Mouse (Mus musculus): Measurements from ENCODE around the gene Eaf2. TPM values are rescaled to one million over a fixed set of nuclear protein-coding genes. Genes with fewer than 3 reads are reported as not detected.

Gene Eaf2
- 1 to 10 TPM; 1.5 to 3.0 TPM for total RNA-seq (2021)
- long read RNA-seq, experiment 1: 0 reads
- long read RNA-seq, experiment 2, partial matches to known transcripts: 0 of 1 reads
- long read RNA-seq, experiment 2, other reads (novel, unspliced or antisense): 1 of 1 reads

DNA sequence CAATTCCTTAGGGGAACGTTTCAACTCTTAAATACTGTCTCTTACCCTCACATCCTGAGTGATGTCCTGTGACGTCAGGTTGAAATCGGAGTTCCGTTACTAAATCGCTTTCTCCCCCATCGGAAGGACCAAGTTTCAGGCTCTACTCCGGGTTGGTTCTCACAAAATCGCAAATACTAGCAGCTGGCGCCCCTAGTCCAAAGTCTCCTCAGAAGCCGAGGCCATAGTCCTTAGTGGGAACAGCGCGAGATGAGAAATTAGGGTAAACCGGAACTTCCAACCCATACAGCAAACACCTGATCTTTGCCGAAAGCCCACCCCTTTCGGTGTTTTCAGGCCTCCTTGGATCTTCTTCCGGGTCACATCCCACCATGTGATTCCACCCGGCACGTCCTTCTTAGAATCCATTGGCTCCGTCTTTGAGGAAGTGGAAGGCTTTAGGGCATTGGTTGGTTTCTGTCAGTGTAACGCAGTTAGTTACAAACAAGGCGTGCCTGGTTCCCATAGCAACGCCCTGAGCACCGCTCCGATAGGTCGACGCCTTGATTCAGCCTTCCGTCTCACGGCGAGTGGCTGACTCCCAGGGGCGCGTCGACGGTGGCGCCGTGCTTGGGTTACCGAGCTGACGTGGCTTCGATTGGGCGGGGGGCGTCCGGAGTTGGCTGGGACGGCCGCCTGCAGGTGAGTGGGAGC is at the start of gene Eaf2, which contains the start of gene Golgb1:
TSS of gene Eaf2 (minus strand) at position 421 of the 693 bp plus-strand sequence.
TSS of gene Golgb1 (plus strand) at position 558 of the 693 bp plus-strand sequence.
- peak; percentile 94 to 99 for DNase-seq (ENCODE audit: low spot score in 2 of 2)

- DNase-seq (ENCODE audit: low spot score in 2 of 2): no peak
Measured at GRCm38 (mm10) chr16:36924312-36924711, 49.5 kb upstream of the Eaf2 start.

GRCm38 (mm10) chr16:36921980-36922379 is 47.2 kb upstream of the Eaf2 start:
- no peak for DNase-seq (ENCODE audit: low spot score in 2 of 2)

GRCm38 (mm10) chr16:36921067-36921613 is 46.3 kb upstream of the Eaf2 start:
- no peak for DNase-seq (ENCODE audit: low spot score in 2 of 2)

- DNase-seq (ENCODE audit: low spot score in 2 of 2): no peak
Measured at GRCm38 (mm10) chr16:36920410-36920809, 45.6 kb upstream of the Eaf2 start.

DNA sequence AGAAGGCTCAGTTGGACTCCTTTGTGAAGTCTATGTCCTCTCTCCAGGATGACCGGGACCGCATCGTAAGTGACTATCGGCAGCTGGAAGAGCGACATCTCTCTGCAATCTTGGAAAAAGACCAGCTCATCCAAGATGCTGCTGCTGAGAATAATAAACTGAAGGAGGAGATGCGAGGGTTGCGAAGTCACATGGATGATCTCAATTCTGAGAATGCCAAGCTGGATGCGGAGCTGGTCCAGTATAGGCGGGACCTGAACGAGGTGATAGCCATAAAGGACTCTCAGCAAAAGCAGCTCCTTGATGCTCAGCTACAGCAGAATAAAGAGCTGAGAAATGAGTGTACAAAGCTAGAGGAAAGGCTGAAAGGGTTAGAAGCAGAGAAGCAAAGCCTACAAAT is 43.7 kb upstream of the Eaf2 start:
- DNase-seq (ENCODE audit: low spot score in 2 of 2): no peak

DNA sequence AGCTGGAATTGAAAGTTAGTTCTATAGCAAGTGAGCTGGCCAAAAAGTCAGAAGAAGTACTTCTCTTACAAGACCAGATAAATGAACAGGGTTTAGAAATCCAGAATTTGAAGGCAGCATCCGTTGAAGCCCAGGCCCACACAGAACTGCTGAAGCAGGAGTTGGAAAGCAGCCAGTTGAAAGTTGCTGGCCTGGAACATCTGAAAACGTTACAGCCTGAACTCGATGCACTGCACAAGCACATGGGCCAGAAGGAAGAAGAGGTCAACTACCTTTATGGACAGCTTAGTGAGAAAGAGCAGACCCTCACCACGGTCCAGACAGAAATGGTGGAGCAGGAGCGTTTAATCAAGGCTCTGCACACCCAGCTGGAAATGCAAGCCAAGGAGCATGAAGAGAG is 39.4 kb upstream of the Eaf2 start:
- DNase-seq (ENCODE audit: low spot score in 2 of 2): no peak

DNA sequence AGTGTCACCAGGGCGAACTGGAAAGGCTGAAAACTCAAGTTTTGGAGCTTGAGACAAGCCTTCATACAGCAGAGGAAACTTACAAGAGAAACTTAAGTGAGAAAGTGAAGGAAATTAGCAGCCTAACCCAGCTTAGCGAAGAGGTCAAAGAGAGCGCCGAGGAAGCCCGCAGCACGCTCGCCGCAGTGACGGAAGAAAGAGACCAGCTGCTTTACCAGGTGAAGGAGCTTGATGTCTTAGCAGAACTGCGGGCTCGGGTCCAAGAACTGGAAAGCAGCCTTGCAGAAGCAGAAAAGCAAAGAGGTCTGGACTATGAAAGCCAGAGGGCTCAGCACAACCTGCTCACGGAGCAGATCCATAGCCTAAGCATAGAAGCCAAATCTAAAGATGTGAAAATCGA is 37.5 kb upstream of the Eaf2 start:
- no peak for DNase-seq (ENCODE audit: low spot score in 2 of 2)

- no peak for DNase-seq (ENCODE audit: low spot score in 2 of 2)
Measured at GRCm38 (mm10) chr16:36911909-36912308, 37.1 kb upstream of the Eaf2 start.

GRCm38 (mm10) chr16:36903156-36903555 is 28.4 kb upstream of the Eaf2 start:
- DNase-seq (ENCODE audit: low spot score in 2 of 2): no peak

DNA sequence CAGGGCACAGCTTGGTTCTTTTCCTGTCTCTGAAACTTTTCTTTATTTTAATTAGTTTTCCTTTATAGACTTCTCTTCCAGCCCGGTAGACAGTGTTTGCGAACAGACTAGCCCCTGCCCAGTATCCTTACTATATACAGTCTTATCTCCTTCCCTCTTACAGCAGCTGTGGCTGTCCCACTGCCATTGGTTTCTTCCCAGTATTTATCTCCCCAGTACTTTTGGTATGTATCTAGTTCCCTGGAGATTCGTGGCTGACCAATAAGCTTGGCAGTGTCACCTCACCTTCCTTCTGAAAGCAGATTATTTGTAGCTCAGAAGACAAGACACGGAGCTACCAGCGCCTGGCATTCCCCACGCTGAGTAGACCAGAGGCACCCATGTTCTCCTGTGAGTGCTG is 21.9 kb upstream of the Eaf2 start:
- DNase-seq (ENCODE audit: low spot score in 2 of 2): no peak

DNA sequence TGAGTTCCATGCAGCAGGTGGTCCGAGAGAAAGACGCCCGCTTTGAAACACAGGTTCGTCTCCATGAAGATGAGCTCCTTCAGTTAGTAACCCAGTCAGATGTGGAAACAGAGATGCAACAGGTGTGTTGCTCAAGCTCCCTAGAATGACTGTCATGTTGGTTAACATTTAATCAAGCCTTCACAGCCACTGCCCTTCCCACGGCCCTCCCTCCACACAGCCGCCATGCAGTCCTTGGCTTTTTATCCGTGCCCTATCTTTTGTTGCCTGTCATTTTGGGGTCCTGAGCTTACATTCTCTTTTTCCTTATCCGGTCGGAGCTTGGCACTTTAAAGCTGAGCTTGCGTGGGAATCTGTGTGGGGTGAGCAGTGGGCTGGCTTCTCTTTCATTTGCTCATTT is 18.5 kb upstream of the Eaf2 start:
- no peak for DNase-seq (ENCODE audit: low spot score in 2 of 2)

- DNase-seq (ENCODE audit: low spot score in 2 of 2): no peak
Measured at GRCm38 (mm10) chr16:36891415-36891814, 16.6 kb upstream of the Eaf2 start.

DNA sequence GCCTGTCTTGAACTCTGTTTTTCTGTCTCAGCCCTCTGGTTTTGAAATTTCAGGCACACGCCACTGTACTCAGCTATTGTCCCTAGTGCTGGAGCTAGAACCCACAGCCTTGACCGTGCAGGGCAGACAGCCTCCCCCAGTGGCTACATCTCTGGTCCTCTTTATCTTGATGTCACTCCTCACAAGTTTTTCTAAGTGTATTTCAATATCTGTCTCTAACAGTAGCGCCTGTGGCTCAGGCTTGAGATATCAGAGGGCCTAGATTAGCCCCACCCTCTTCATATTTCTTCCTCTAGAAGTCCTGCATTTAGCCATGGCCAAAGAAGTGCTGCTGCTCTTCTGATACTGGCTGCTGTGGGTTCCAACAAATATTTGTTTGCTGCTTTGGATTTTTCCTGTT is 15.8 kb upstream of the Eaf2 start:
- no peak for DNase-seq (ENCODE audit: low spot score in 2 of 2)

DNA sequence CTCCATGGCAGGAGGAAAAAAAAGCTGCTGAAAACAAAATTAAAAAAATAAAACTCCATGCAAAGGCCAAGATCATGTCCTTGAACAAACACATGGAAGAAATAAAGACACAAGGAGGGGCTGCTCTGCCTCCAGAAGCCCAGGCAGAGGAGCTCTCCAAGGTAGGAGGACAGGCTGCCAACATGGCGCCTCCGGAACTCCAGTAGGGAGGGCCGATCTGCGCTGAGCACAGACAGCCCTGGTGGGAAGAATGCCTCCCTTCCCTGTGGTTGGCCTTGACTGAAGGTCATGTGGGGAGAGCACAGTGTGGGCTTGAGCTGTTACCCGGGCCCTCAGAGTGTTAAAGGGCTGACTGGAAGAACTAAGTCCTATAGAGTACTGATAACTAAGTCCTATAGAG is 12.7 kb upstream of the Eaf2 start:
- no peak for DNase-seq (ENCODE audit: low spot score in 2 of 2)

GRCm38 (mm10) chr16:36885912-36886311 is 11.1 kb upstream of the Eaf2 start:
- no peak for DNase-seq (ENCODE audit: low spot score in 2 of 2)

DNA sequence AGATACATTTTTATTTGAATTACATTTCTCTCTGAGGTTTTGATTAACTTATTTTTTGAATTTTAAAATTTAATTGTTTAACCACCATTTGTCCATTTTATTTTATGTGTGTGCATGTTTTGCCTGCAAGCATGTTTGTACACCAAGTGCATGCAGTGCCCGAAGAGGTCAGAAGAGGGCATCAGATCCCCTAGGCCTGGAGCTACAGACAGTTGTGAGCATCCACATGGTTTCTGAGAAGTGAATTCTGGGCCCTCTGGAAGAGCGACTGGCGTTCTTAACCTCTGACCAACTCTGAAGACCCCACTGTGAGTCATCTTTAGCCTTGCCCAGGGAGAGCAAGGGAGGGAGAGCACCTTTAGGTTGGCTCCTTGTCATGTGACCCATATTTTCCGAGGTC is 10.1 kb upstream of the Eaf2 start:
- DNase-seq (ENCODE audit: low spot score in 2 of 2): no peak

GRCm38 (mm10) chr16:36882737-36883343 is 8.0 kb upstream of the Eaf2 start:
- DNase-seq (ENCODE audit: low spot score in 2 of 2): no peak

GRCm38 (mm10) chr16:36877316-36877715 is 2.5 kb upstream of the Eaf2 start:
- no peak for DNase-seq (ENCODE audit: low spot score in 2 of 2)

- DNase-seq (ENCODE audit: low spot score in 2 of 2): peak in 1 of 2 experiments; percentile 40
Measured at GRCm38 (mm10) chr16:36875276-36875851, 561 bp upstream of the Eaf2 start.

- no peak for DNase-seq (ENCODE audit: low spot score in 2 of 2)
Measured at GRCm38 (mm10) chr16:36869442-36869841, 5.4 kb downstream of the Eaf2 start.

- no peak for DNase-seq (ENCODE audit: low spot score in 2 of 2)
Measured at GRCm38 (mm10) chr16:36863585-36863984, 11.2 kb downstream of the Eaf2 start.
